Mouse (Mus musculus) intestine, embryonic 14.5 days (tissue): ENCODE data around the gene Rccd1. TPM values are rescaled to one million over a fixed set of nuclear protein-coding genes. Genes with fewer than 3 reads are reported as not detected.
A peak's percentile ranks its signal among the peaks of the same experiment; 100 is the strongest.

Experiments used
- ATAC-seq: fragments of 200-750 bp; cut with Nextera tagmentation; replicated peaks from 2 replicates; pipeline ENCODE4 v1.8.0; 2017; ENCODE audit warnings: low read depth, moderate number of reproducible peaks, moderate TSS enrichment, moderate library complexity; ENCODE audit not compliant: low FRiP score, low TSS enrichment
- DNase-seq: peaks from one replicate; pipeline ENCODE4 v3.0.0-alpha.2; 2018; ENCODE audit warnings: low spot score
- H3K27ac ChIP-seq: fragments of 300-500 bp; sonication (generic); 2 replicates; pipeline ENCODE4 v1.5.1; 2014; ENCODE audit warnings: low read depth, mild to moderate bottlenecking, control low read depth
- H3K27me3 ChIP-seq: fragments of 300-500 bp; sonication (generic); replicated peaks from 2 replicates; pipeline ENCODE4 v1.6.1; 2014; ENCODE audit warnings: low read length, control low read depth; ENCODE audit not compliant: control insufficient read depth, insufficient read depth
- H3K36me3 ChIP-seq: fragments of 300-500 bp; sonication (generic); 2 replicates; pipeline ENCODE4 v1.6.1; 2014; ENCODE audit warnings: low read length, control low read depth; ENCODE audit not compliant: control insufficient read depth, insufficient read depth
- H3K4me1 ChIP-seq: fragments of 300-500 bp; sonication (generic); replicated peaks from 2 replicates; pipeline ENCODE4 v1.6.1; 2014; ENCODE audit warnings: low read length, control low read depth, mixed read lengths; ENCODE audit not compliant: control insufficient read depth, insufficient read depth
- H3K4me2 ChIP-seq: fragments of 300-500 bp; sonication (generic); 2 replicates; pipeline ENCODE4 v1.6.1; 2014; ENCODE audit warnings: low read length
- H3K4me3 ChIP-seq: fragments of 300-500 bp; sonication (generic); 2 replicates; pipeline ENCODE4 v1.5.1; 2014; ENCODE audit warnings: low read depth, low read length, control low read depth, mixed read lengths
- H3K9ac ChIP-seq: fragments of 300-500 bp; sonication (generic); 2 replicates; pipeline ENCODE4 v1.6.1; 2014; ENCODE audit warnings: mild to moderate bottlenecking, low read length
- H3K9me3 ChIP-seq: fragments of 300-500 bp; sonication (generic); 2 replicates; pipeline ENCODE4 v1.6.1; 2016; ENCODE audit warnings: low read length, control low read depth; ENCODE audit not compliant: control insufficient read depth
- WGBS: fragments of 180-500 bp; shearing (Covaris S2); extraction: QIAGEN DNeasy Blood & Tissue Kit; methylation state at CpG from one replicate; pipeline ENCODE4 v1.1.7; 2014; 5-methylcytosine and 5-hydroxymethylcytosine counted together
- polyA plus RNA-seq: library from polyadenylated mRNA; unstranded; fragments of >200 nt; fragmentation: Nextera tagmentation; extraction: Ambion mirVana; gene quantifications from 2 replicates; pipeline ENCODE4 v1.2.1, GENCODE M21; 2014

Gene Rccd1
- polyA plus RNA-seq, 1 experiment from 2014 or later, result 13.5 TPM

DNA sequence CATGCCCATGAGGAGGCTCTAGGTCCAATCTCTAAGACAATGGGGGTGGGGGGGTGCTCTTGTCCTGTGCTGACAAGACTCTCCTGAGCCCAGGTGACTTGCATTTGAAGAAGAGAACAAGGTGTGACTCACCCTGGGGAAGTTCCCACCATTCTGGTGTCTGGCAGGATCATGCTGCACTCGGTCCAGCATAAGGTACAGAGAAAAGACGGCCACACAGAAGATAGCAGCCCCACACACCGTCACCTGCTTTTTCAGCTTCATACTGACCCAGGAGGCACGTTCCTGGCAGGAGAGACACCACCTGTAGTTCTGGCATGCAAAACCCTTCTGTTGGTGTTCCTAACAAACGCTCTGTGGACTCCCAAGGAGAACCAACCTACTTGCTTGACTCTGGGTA lies 45.2 kb upstream of the Rccd1 start:
- H3K4me2 ChIP-seq, result peak overlapping the region; percentile 71
- ATAC-seq, result no peak
- peaks cover 12% of the 10 kb centered on the region for H3K4me1 ChIP-seq
- peaks cover 34% of the 10 kb centered on the region for H3K36me3 ChIP-seq
- no peak for DNase-seq
- H3K9me3 ChIP-seq, result no peaks in the 10 kb centered on the region
- no peak overlapping the region for H3K9ac ChIP-seq
- peak overlapping the region; percentile 89 for H3K4me3 ChIP-seq
- H3K27ac ChIP-seq, result 0 out of 2 replicates have a peak overlapping the region, but pooled peaks have one; percentile 12
- 68% methylated on average over 5 of the region's 5 CpGs for WGBS
- H3K27me3 ChIP-seq, result no peaks in the 10 kb centered on the region

DNA sequence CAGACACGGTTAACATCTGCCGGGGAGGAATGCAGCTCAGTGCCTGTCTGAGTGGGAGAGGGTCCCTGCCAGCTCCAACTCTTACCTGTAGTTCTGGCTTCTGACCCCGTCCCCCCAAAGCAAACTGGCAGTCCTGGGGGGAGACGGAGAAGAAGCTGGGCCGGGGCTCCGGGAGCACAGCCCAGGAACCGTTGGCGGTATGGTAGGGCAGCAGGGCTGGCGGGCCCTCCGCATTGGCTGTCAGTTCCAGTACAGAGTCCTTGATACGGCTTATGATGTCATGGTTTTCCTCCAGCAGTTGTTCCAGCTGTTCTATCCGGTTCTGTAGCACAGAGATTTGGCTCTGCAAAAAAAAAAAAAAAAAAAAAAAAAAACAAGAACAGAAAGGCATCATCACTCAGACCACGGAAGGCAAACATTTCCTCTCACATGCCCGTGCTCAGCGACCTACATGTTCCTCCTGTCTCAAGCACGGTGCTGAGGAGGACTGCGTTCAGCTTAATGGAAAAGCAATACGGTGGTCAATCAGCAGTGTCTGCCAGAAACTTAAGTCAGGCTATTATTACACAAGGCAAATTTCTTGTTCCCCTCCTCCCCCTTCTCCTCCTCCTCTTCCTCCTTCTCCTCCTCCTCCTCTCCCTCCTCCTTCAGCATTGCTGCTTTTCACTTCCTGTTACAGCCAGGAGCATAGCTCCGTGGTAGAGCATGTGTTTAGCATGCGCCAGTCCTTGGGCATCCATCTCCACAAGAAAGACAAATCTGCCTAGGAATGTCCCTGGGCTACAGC lies 44.6 kb upstream of the Rccd1 start:
- WGBS, result 60% methylated on average over 20 of the region's 20 CpGs
- H3K4me2 ChIP-seq, result peak overlapping the region; percentile 71
- H3K9ac ChIP-seq, result no peak overlapping the region
- H3K36me3 ChIP-seq, result peaks cover 40% of the 10 kb centered on the region
- peaks cover 12% of the 10 kb centered on the region for H3K4me1 ChIP-seq
- H3K27me3 ChIP-seq, result no peaks in the 10 kb centered on the region
- DNase-seq, result no peak
- H3K9me3 ChIP-seq, result no peaks in the 10 kb centered on the region
- no peak for ATAC-seq
- peak overlapping the region; percentile 12; the same call in 1 of the 2 replicates for H3K27ac ChIP-seq
- H3K4me3 ChIP-seq, result no peak overlapping the region

DNA sequence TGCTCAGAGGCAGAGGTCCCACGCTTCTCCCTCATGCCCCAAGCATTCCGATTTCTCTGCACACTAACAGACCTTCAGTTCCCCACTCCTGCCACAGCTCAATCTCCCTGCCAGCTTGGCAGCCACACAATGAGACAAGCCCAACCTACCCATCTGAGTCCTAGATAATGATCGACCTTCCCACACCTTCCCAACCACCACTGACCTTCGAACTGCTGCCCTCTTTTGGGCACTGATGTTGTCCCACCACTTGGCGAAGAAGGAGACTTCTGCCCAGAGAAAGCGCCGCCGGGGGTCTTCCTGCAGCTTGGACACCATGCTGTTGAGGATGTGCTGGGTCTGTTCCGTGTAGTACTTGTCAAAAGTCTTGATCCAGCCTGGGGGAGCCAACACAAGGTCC lies 43.8 kb upstream of the Rccd1 start:
- Histone ChIP-seq H3K27me3 (no peaks in the 10 kb centered on the region), H3K9me3 (no peaks in the 10 kb centered on the region), H3K27ac (no peak overlapping the region), H3K9ac (no peak overlapping the region), H3K36me3 (peaks cover 48% of the 10 kb centered on the region), H3K4me2 (no peak overlapping the region), H3K4me1 (peaks cover 12% of the 10 kb centered on the region), H3K4me3 (no peak overlapping the region)
- DNase-seq, result no peak
- no peak for ATAC-seq
- 86% methylated on average over 9 of the region's 9 CpGs for WGBS

DNA sequence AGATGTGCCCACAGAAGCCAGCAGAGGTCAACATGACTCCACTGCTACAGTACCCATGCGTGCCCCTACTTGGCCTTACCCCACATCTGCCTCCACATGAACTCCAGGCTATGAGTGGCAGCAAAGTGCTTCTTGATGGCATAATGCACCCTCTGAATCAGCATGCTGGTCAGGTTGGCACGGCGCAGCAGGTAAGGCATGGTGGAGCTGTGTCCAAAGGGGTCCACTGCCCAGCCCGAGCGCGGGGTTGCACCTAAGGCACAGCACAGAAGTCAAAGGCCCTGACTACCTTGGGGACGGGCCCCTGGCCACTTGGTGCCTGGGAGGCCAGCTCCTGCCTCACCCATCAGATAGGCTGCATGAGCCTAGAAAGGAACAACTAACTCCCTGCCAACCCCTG lies 43.0 kb upstream of the Rccd1 start:
- Histone ChIP-seq H3K9me3 (no peaks in the 10 kb centered on the region), H3K4me3 (no peak overlapping the region), H3K36me3 (peaks cover 56% of the 10 kb centered on the region), H3K27ac (no peak overlapping the region), H3K9ac (no peak overlapping the region), H3K27me3 (no peaks in the 10 kb centered on the region), H3K4me1 (peaks cover 12% of the 10 kb centered on the region), H3K4me2 (no peak overlapping the region)
- 97% methylated on average over 7 of the region's 7 CpGs for WGBS
- no peak for DNase-seq
- ATAC-seq, result no peak

DNA sequence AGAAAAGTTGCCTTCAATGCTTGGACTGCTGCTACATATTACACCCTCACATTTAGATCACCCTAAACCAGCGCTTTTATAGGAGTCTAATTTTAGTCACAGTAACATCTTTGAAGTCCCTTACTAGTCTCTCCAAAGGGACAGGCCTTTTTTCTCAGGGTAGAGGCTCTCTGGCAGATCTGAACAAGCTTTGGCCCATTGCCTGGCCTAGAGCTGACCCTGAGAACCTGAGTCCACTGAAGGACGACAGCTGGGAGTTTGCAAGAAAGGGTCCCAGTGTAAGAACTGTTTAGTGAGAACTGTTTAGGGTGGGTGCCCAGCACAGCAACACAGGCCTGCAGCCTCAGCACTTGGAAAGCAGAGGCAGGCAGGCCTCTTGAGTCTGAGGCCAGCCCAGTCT lies 41.5 kb upstream of the Rccd1 start:
- Histone ChIP-seq H3K9me3 (no peaks in the 10 kb centered on the region), H3K4me1 (peaks cover 9% of the 10 kb centered on the region), H3K4me3 (no peak overlapping the region), H3K27ac (no peak overlapping the region), H3K27me3 (no peaks in the 10 kb centered on the region), H3K4me2 (no peak overlapping the region), H3K36me3 (peaks cover 70% of the 10 kb centered on the region), H3K9ac (no peak overlapping the region)
- no peak for DNase-seq
- WGBS, result 84% methylated on average over 2 of the region's 2 CpGs
- ATAC-seq, result no peak

DNA sequence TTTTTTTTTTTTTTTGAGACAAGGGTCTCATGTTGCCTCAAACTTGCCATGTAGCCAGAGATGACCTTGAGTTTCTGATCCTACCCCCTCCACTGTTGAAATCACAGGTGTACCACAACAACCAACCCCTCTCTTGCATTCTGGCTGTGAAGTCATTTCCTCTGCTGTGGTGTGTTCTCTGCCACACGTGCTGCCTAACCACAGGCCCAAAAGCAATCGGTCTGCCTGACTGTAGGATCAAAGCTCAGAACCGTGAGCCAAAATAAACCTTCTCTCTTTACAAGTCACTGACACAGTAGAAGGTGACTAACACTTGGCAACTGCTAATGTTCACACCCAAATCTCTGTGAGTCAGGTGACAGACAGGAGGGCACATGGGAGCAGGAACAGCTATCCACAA lies 36.2 kb upstream of the Rccd1 start:
- Histone ChIP-seq H3K36me3 (peaks cover 92% of the 10 kb centered on the region), H3K9me3 (no peaks in the 10 kb centered on the region), H3K27ac (no peak overlapping the region), H3K4me1 (no peaks in the 10 kb centered on the region), H3K27me3 (no peaks in the 10 kb centered on the region), H3K9ac (no peak overlapping the region), H3K4me2 (no peak overlapping the region), H3K4me3 (no peak overlapping the region)
- no peak for ATAC-seq
- DNase-seq, result no peak
- WGBS, result 59% methylated on average over 3 of the region's 3 CpGs

DNA sequence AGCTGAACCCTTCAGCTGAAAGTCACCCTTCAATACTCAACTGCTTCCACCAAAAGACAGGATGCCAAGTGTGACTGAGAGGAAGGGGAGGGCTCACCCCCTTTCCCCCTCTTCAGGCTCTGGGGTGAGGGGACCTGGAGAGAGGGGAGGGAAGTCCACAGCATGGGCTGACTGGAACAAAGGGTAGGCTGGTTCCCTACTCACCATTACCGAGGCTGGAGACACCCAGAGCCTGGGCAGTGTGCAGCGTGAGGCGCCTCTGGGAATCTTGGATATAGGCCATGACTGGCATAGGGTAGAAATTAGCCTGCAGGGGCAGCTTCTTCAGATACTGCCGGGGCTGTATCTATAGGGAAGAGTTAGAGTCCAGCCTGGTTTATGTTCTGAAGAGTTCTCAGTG lies 33.8 kb upstream of the Rccd1 start:
- H3K9me3 ChIP-seq, result no peaks in the 10 kb centered on the region
- ATAC-seq (no peak), DNase-seq (no peak)
- H3K4me2 ChIP-seq, result no peak overlapping the region
- no peak overlapping the region for H3K9ac ChIP-seq
- no peaks in the 10 kb centered on the region for H3K27me3 ChIP-seq
- H3K4me1 ChIP-seq, result no peaks in the 10 kb centered on the region
- peaks cover 90% of the 10 kb centered on the region for H3K36me3 ChIP-seq
- no peak overlapping the region for H3K27ac ChIP-seq
- WGBS, result 76% methylated on average over 4 of the region's 4 CpGs
- no peak overlapping the region for H3K4me3 ChIP-seq

DNA sequence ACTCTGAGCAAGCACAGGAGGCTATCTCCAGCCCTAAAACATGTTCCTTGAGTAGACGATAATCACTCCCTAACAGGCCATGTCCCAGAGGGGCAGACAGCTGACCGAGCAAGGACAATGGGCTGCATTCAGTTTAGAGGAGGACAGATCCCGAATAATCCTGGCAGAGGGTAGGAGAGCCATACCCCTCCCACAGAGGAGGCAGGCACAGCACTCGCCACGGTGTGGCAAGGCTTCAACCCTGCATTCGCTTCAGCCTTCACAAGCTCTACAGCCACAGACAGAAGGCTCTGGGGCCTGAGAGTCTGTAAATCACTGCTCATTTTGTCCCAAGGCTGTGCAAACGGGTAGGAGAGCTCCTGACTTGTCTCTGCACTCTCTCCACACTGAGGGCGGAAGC lies 32.9 kb upstream of the Rccd1 start:
- DNase-seq (no peak), ATAC-seq (no peak)
- 71% methylated on average over 8 of the region's 8 CpGs for WGBS
- no peak overlapping the region for H3K9ac ChIP-seq
- H3K4me1 ChIP-seq, result no peaks in the 10 kb centered on the region
- no peak overlapping the region for H3K4me3 ChIP-seq
- H3K4me2 ChIP-seq, result no peak overlapping the region
- H3K36me3 ChIP-seq, result peaks cover 90% of the 10 kb centered on the region
- H3K27me3 ChIP-seq, result no peaks in the 10 kb centered on the region
- H3K27ac ChIP-seq, result no peak overlapping the region
- no peaks in the 10 kb centered on the region for H3K9me3 ChIP-seq

DNA sequence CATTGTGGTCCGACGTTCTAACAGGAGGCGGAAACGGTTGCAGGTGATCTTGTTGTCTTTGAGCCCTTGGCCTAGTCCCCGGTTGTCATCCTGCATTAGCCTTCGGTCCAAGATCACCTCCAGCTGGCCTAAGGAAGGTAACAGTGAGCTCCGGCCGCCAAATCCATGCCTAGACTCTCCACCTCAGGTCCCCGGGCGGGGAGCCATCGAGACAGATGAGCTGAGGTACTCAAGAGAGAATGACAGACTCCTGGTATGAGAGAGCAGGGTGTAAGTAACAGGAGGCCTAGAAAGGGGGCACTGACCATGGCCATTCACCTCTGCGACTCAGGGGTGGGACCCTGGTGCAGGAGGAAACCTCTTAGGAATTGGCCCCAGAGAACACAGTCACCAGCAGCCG lies 32.1 kb upstream of the Rccd1 start:
- ATAC-seq (no peak), DNase-seq (no peak)
- H3K27me3 ChIP-seq, result no peaks in the 10 kb centered on the region
- H3K4me1 ChIP-seq, result no peaks in the 10 kb centered on the region
- peaks cover 88% of the 10 kb centered on the region for H3K36me3 ChIP-seq
- WGBS, result 87% methylated on average over 13 of the region's 13 CpGs
- H3K4me3 ChIP-seq, result no peak overlapping the region
- no peaks in the 10 kb centered on the region for H3K9me3 ChIP-seq
- no peak overlapping the region for H3K9ac ChIP-seq
- no peak overlapping the region for H3K27ac ChIP-seq
- H3K4me2 ChIP-seq, result no peak overlapping the region
